ENCODE assay signal across 28 mouse cellular contexts in the genomic region with DNA sequence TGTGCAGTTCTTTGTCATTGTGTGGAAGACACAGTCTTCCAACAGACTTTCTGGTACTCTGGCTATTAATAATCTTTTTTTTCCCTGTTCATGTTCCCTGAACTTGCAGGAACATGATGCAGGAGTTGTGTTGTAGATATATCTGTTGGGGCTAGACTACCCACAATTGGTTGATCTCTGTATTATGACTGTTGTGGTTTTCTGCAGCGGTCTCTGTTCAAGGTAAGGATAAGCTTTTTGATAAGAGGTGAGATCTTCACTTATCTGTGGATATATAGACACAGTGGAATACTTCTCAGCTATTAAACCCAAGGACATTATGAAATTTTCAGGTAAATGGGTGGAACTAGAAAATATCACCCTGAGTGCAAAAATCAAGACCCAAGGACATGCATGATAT.
"Had no signal": no experiment of that assay in that cellular context is flagged by ENCODE, and none has a peak within 500 bp of the region (broad histone marks: within the 10 kb centered on the region; RNA-seq: fewer than 3 reads in every experiment).

No protein-coding gene starts in this region.

- H3K27me3 ChIP-seq: limb, embryonic 12.5 days; limb, embryonic 13.5 days; limb, embryonic 15.5 days; liver, embryonic 12.5 days; liver, embryonic 13.5 days; liver, embryonic 15.5 days; lung, embryonic 15.5 days; megakaryocyte, embryonic 14.5 days; midbrain, embryonic 12.5 days; midbrain, embryonic 13.5 days; midbrain, embryonic 15.5 days had no signal

- H3K4me3 ChIP-seq: left cerebral cortex, adult 2 months; limb, embryonic 10.5 days; limb, embryonic 12.5 days; limb, embryonic 13.5 days; limb, embryonic 15.5 days; liver, embryonic 12.5 days; liver, embryonic 13.5 days; liver, embryonic 15.5 days; lung, embryonic 15.5 days; megakaryocyte, embryonic 14.5 days; midbrain, embryonic 10.5 days; midbrain, embryonic 12.5 days; midbrain, embryonic 13.5 days; midbrain, embryonic 15.5 days; myocyte had no signal

- H3K4me1 ChIP-seq: limb, embryonic 10.5 days; limb, embryonic 12.5 days; limb, embryonic 13.5 days; limb, embryonic 15.5 days; lung, embryonic 15.5 days; midbrain, embryonic 10.5 days; midbrain, embryonic 12.5 days; midbrain, embryonic 13.5 days; midbrain, embryonic 15.5 days had no signal

- DNase-seq: left cerebral cortex, postnatal 4 days; liver; liver, embryonic 13.5 days; liver, postnatal 0 days; lung, adult 18-20 months; lung, adult 2 months; lung, embryonic 14.5 days; lung, postnatal 10 days; lung, postnatal 14 days; lung, postnatal 36 days; lung, postnatal 4 days; midbrain, embryonic 14.5 days had no signal

- H3K9ac ChIP-seq: limb, embryonic 12.5 days; limb, embryonic 13.5 days; limb, embryonic 15.5 days; liver, embryonic 12.5 days; liver, embryonic 13.5 days; liver, embryonic 14.5 days; liver, embryonic 15.5 days; liver, postnatal 0 days; lung, embryonic 14.5 days; lung, embryonic 15.5 days; midbrain, embryonic 12.5 days; midbrain, embryonic 13.5 days; midbrain, embryonic 15.5 days had no signal

- H3K9me3 ChIP-seq: limb, embryonic 10.5 days; limb, embryonic 12.5 days; limb, embryonic 13.5 days; limb, embryonic 15.5 days; liver, embryonic 12.5 days; liver, embryonic 13.5 days; liver, embryonic 15.5 days; lung, embryonic 15.5 days; megakaryocyte, embryonic 14.5 days; midbrain, embryonic 10.5 days; midbrain, embryonic 12.5 days; midbrain, embryonic 13.5 days; midbrain, embryonic 15.5 days had no signal

- H3K36me3 ChIP-seq: limb, embryonic 10.5 days; limb, embryonic 12.5 days; limb, embryonic 13.5 days; limb, embryonic 15.5 days; liver, embryonic 12.5 days; liver, embryonic 13.5 days; liver, embryonic 15.5 days; lung, embryonic 15.5 days; midbrain, embryonic 10.5 days; midbrain, embryonic 12.5 days; midbrain, embryonic 13.5 days; midbrain, embryonic 15.5 days had no signal

- H3K27ac ChIP-seq: left cerebral cortex, adult 2 months; limb, embryonic 10.5 days; limb, embryonic 12.5 days; limb, embryonic 13.5 days; limb, embryonic 15.5 days; liver, embryonic 12.5 days; liver, embryonic 13.5 days; liver, embryonic 14.5 days; liver, embryonic 15.5 days; lung, embryonic 15.5 days; macrophage; midbrain, embryonic 10.5 days; midbrain, embryonic 12.5 days; midbrain, embryonic 13.5 days; midbrain, embryonic 15.5 days had no signal
